Mouse (Mus musculus) cerebellum, adult 11 months (tissue): ENCODE results near the gene Epn3.

Source experiments
- DNase-seq: peaks from one replicate; pipeline ENCODE4 v3.0.0; 2022

Gene Epn3

GRCm38 (mm10) chr11:94495415-94495814, 4.4 kb downstream of the Epn3 start:
- DNase-seq: no peak

- DNase-seq: peak; percentile 15
Observed at GRCm38 (mm10) chr11:94491749-94492099, 8.1 kb downstream of the Epn3 start.

- peak; percentile 27 for DNase-seq
Observed at GRCm38 (mm10) chr11:94491035-94491748, 8.6 kb downstream of the Epn3 start.

GRCm38 (mm10) chr11:94489745-94490144, 10.0 kb downstream of the Epn3 start:
- no peak for DNase-seq

- DNase-seq: no peak
Observed at GRCm38 (mm10) chr11:94488767-94489533, 10.8 kb downstream of the Epn3 start.

- peak; percentile 89 for DNase-seq
Observed at GRCm38 (mm10) chr11:94486001-94486400, 13.8 kb downstream of the Epn3 start, which contains the start of gene Spata20. Gene Spata20, minus strand, starts transcription at chr11:94486179.

GRCm38 (mm10) chr11:94485223-94485622, 14.6 kb downstream of the Epn3 start:
- peak; percentile 31 for DNase-seq

- DNase-seq: no peak
Observed at GRCm38 (mm10) chr11:94484636-94485035, 15.1 kb downstream of the Epn3 start.

- peak; percentile 50 for DNase-seq
Observed at GRCm38 (mm10) chr11:94483921-94484320, 15.9 kb downstream of the Epn3 start.

GRCm38 (mm10) chr11:94483436-94483835, 16.3 kb downstream of the Epn3 start:
- DNase-seq: peak; percentile 84

- DNase-seq: peak; percentile 35
Observed at GRCm38 (mm10) chr11:94482738-94483137, 17.0 kb downstream of the Epn3 start.

GRCm38 (mm10) chr11:94481963-94482362, 17.8 kb downstream of the Epn3 start:
- DNase-seq: no peak

GRCm38 (mm10) chr11:94480382-94480781, 19.4 kb downstream of the Epn3 start:
- DNase-seq: no peak

- DNase-seq: peak; percentile 77
Observed at GRCm38 (mm10) chr11:94477651-94478050, 22.1 kb downstream of the Epn3 start.

- no peak for DNase-seq
Observed at GRCm38 (mm10) chr11:94475722-94476121, 24.1 kb downstream of the Epn3 start.

- no peak for DNase-seq
Observed at GRCm38 (mm10) chr11:94474544-94474910, 25.2 kb downstream of the Epn3 start.

- DNase-seq: peak; percentile 80
Observed at GRCm38 (mm10) chr11:94473707-94474543, 25.8 kb downstream of the Epn3 start, which contains the start of gene Cacna1g. Gene Cacna1g, minus strand, starts transcription at chr11:94474198.

GRCm38 (mm10) chr11:94472916-94473706, 26.7 kb downstream of the Epn3 start:
- DNase-seq: no peak

- no peak for DNase-seq
Observed at GRCm38 (mm10) chr11:94472585-94472915, 27.2 kb downstream of the Epn3 start.

- no peak for DNase-seq
Observed at GRCm38 (mm10) chr11:94471740-94472584, 27.8 kb downstream of the Epn3 start.

GRCm38 (mm10) chr11:94470391-94470790, 29.4 kb downstream of the Epn3 start:
- DNase-seq: no peak
